Mouse (Mus musculus): ENCODE data around the gene Echdc2. TPM values are rescaled to one million over a fixed set of nuclear protein-coding genes. Genes with fewer than 3 reads are reported as not detected.
A peak's percentile ranks its signal among the peaks of the same experiment; 100 is the strongest.

Echdc2 gene
- polyA plus RNA-seq, 1 experiment: 167 TPM

DNA sequence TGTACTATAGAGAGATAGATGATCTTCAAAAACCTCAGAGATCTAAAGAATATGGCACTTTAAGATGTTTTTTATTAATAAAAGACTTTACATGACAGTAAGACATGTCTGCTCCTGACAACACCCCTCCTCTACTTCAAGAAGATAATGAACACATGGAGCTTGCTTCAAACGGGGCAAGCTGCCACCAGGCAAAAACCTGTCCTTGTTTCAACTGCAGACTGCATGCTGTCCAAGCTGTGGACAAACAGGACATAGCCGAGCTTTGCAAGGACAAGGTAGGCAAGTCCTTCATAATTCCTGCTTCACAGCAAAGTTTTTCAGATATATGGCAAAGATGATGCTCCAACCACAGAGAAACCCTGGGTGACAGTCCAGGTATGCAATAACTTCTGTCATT is 34.0 kb downstream of the Echdc2 start:
- DNase-seq (ENCODE audit: low spot score): no peak

GRCm38 (mm10) chr4:108204629-108205028 is 39.4 kb downstream of the Echdc2 start:
- no peak for DNase-seq (ENCODE audit: low spot score)

DNA sequence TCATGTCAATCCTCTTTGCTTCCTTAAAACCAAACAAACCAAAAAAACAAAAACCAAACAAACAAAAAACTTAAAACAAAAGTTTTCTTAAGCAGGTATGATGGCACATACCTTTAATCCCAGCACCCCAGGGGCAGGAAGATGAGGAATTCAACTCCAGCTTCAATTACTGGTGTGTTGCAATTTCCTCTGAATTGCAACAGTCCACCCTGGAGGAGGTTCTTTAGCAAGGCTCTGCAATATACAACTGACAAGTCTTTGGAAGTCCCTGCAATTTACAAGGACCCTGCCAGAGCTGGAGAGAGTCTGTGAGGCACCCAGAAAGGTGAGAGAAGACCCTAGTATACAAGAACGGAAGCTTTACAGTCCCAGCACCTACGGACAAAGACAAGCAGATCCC is 47.8 kb downstream of the Echdc2 start:
- no peak for DNase-seq (ENCODE audit: low spot score)

- DNase-seq (ENCODE audit: low spot score): peak; percentile 24
Measured at GRCm38 (mm10) chr4:108217332-108218179, 52.3 kb downstream of the Echdc2 start, which contains the start of gene Zyg11a. Gene Zyg11a (minus strand): TSS chr4:108218048.

DNA sequence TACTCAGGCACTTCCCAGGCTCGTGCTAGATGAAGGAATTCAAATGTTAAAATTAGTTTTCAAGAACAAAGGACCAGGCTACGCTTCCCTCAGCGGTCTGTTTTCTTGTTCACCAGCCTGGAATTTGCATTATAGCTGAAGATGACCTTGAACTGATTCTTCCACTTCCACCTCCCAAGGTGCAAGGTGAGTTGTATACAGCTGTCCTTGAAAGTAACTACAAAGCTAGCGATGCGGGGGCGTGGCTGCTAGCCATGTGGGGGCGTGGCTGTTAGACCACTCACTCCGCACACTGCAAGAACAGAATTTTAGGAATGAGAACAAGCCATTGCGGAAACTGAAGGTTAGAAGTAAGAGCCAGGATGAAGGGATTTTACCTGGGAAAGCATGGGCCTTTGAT is 53.8 kb downstream of the Echdc2 start:
- DNase-seq (ENCODE audit: low spot score): no peak

DNA sequence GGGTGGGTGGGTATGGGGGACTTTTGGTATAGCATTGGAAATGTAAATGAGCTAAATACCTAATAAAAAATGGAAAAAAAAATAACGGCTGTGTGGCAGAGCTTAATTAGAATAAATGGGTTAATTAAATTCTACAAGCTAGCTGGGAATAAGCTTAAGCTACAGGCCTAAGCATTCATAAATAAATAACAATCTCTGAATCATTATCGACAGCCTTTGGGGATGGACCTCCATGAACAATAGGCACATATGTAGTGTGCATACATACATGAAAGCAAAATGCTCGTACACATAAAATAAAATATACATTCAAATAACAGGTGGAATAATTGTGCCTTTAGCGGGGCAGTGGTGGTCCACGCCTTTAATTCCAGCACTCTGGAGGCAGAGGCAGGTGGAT is 57.3 kb downstream of the Echdc2 start:
- DNase-seq (ENCODE audit: low spot score): no peak

GRCm38 (mm10) chr4:108225341-108225872 is 60.2 kb downstream of the Echdc2 start:
- DNase-seq (ENCODE audit: low spot score): no peak

Other genes with a start within 250 kb of the Echdc2 start
- gene Cpt2, start 241.8 kb upstream of the Echdc2 start, polyA plus RNA-seq (2012; rRNA removed): 42.2 and 43.3 TPM in 2 replicates
- 1.4 and 1.6 TPM in 2 replicates for gene Slc1a7, start 197.1 kb upstream of the Echdc2 start, polyA plus RNA-seq (2012; rRNA removed)
- gene Podn, start 69.0 kb upstream of the Echdc2 start, polyA plus RNA-seq (2012; rRNA removed): 93.0 and 110 TPM in 2 replicates
- 423 and 476 TPM in 2 replicates for gene Scp2, start 20.4 kb upstream of the Echdc2 start, polyA plus RNA-seq (2012; rRNA removed)
- 0.13 and 0.18 TPM in 2 replicates for gene Zyg11a, start 52.6 kb downstream of the Echdc2 start, polyA plus RNA-seq (2012; rRNA removed)
- 15.3 and 17.4 TPM in 2 replicates for gene Zyg11b, start 135.7 kb downstream of the Echdc2 start, polyA plus RNA-seq (2012; rRNA removed)
- 11.9 and 12.3 TPM in 2 replicates for gene Coa7, start 162.7 kb downstream of the Echdc2 start, polyA plus RNA-seq (2012; rRNA removed)
- 0.15 TPM in 1 of 2 replicates, not detected in the other for gene Shisal2a, start 217.9 kb downstream of the Echdc2 start, polyA plus RNA-seq (2012; rRNA removed)
- gene Gpx7, start 241.5 kb downstream of the Echdc2 start, polyA plus RNA-seq (2012; rRNA removed): 34.5 and 34.8 TPM in 2 replicates

Data from urinary bladder, adult 2 months (tissue).